11 mouse cellular contexts compared by ENCODE assay signal in the genomic region with DNA sequence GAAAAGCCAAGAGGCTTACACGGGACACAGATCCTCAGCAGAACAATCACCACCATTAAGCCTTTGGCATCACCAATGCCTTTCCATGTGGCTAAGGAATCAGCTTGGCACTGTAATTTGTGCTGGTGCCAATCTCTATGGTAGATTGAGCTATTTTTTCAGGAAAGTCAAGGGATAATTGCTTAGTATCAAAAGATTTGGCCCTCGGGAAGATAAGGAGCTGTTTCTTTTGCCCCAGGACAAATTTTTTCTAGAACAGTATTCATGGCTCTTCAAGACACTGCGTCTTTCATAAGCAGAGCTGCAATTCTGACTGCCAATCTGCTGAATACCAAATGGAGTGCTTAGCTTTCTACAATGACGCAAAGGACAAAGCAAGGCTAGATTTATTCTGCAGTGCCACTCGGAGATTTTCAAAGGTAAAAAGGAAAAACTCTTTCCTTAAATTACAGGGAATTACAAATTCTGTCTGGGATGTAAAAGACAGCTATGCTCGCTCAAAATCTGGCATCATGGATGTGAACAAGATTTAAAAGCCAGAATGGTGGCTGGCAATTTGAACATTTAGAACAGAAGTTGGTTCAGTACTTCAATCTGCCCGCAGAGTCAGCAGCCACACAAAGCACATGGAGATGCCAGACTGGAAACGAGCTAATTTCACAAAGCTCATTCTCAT. TPM values are rescaled to one million over a fixed set of nuclear protein-coding genes. Genes with fewer than 3 reads are reported as not detected.
DNase-seq lines count a peak whose midpoint lies in the region; ATAC-seq and TF ChIP-seq lines count a peak whose summit lies in the region.
"Had no signal": no experiment of that assay in that cellular context is flagged by ENCODE, and none has a peak within 500 bp of the region (broad histone marks: within the 10 kb centered on the region; RNA-seq: fewer than 3 reads in every experiment).

No protein-coding gene starts in this region.

- peak overlapping the region; percentile 33 for H3K4me2 ChIP-seq in forebrain, embryonic 12.5 days
- H3K4me2 ChIP-seq in neural tube, embryonic 14.5 days (ENCODE audit: low read depth, low read length) = peak overlapping the region; percentile 7; the same call in 1 of the 2 replicates
- H3K4me2 ChIP-seq: embryonic facial prominence, embryonic 15.5 days; liver, embryonic 13.5 days had no signal

- TF ChIP-seq POLR2A in cerebellum, adult 2 months (IDR thresholded peaks at IDR 0.05; ENCODE audit: borderline replicate concordance, insufficient read depth, low read length) = no peak
- no peak for TF ChIP-seq POLR2A in lung, adult 2 months (IDR thresholded peaks at IDR 0.05; ENCODE audit: borderline replicate concordance, extremely low read depth, low read depth, low read length)

- peak overlapping the region; percentile 70; the same call in 1 of the 2 replicates for H3K27ac ChIP-seq in cerebellum, adult 2 months (ENCODE audit: insufficient read depth, low read length)
- H3K27ac ChIP-seq in forebrain, embryonic 12.5 days = peak overlapping the region; percentile 81
- peak overlapping the region; percentile 58 for H3K27ac ChIP-seq in neural tube, embryonic 14.5 days (ENCODE audit: low read depth, low read length)
- H3K27ac ChIP-seq: embryonic facial prominence, embryonic 15.5 days; liver, embryonic 13.5 days had no signal

- peak; percentile 58; the same call in 1 of the 2 replicates for ATAC-seq in forebrain, embryonic 12.5 days (ENCODE audit: low FRiP score)
- ATAC-seq in neural tube, embryonic 14.5 days (ENCODE audit: low read depth) = peak; percentile 49; the same call in 1 of the 2 replicates

- H3K9me3 ChIP-seq in forebrain, embryonic 12.5 days = no peaks in the 10 kb centered on the region
- no peaks in the 10 kb centered on the region for H3K9me3 ChIP-seq in neural tube, embryonic 14.5 days (ENCODE audit: control insufficient read depth, low read length)
- H3K9me3 ChIP-seq: embryonic facial prominence, embryonic 15.5 days; liver, embryonic 13.5 days had no signal

- DNase-seq in cerebellum, adult 2 months = peak; percentile 54 to 76
- peak; percentile 23 to 40 for DNase-seq in layer of hippocampus, postnatal 25 days (ENCODE audit: extremely low spot score in 1 of 2, low spot score in 1 of 2)
- no peak for DNase-seq in lung, adult 2 months
- no peak for DNase-seq in spleen, adult 12 weeks (ENCODE audit: low spot score)
- DNase-seq in c-Kit-positive CD71-positive TER-119-positive erythroid progenitor cells, embryonic 14.5 days (ENCODE audit: low spot score) = no peak
- DNase-seq: liver, embryonic 13.5 days had no signal

- no peaks in the 10 kb centered on the region for H3K27me3 ChIP-seq in cerebellum, adult 2 months (ENCODE audit: control insufficient read depth, insufficient read depth, low read length)
- H3K27me3 ChIP-seq in forebrain, embryonic 12.5 days = no peaks in the 10 kb centered on the region
- no peaks in the 10 kb centered on the region for H3K27me3 ChIP-seq in neural tube, embryonic 14.5 days (ENCODE audit: control insufficient read depth, insufficient read depth, low read length)
- H3K27me3 ChIP-seq: embryonic facial prominence, embryonic 15.5 days; liver, embryonic 13.5 days had no signal

- no peaks in the 10 kb centered on the region for H3K36me3 ChIP-seq in forebrain, embryonic 12.5 days (replicated peaks)
- H3K36me3 ChIP-seq in neural tube, embryonic 14.5 days (ENCODE audit: control insufficient read depth, insufficient read depth, low read length) = no peaks in the 10 kb centered on the region
- H3K36me3 ChIP-seq: embryonic facial prominence, embryonic 15.5 days; liver, embryonic 13.5 days had no signal

- H3K9ac ChIP-seq in forebrain, embryonic 12.5 days = peak overlapping the region; percentile 21; the same call in 1 of the 2 replicates
- H3K9ac ChIP-seq in neural tube, embryonic 14.5 days (replicated peaks; ENCODE audit: low read depth, low read length) = no peak overlapping the region
- H3K9ac ChIP-seq: embryonic facial prominence, embryonic 15.5 days; liver, embryonic 13.5 days had no signal

- TF ChIP-seq CTCF in cerebellum, adult 2 months (IDR thresholded peaks at IDR 0.05; ENCODE audit: borderline replicate concordance, insufficient read depth, low read depth, low read length) = no peak
- TF ChIP-seq CTCF in lung, adult 2 months (IDR thresholded peaks at IDR 0.05; ENCODE audit: insufficient read depth, low read length) = no peak

- peaks cover 5% of the 10 kb centered on the region; the same call in 1 of the 2 replicates for H3K4me1 ChIP-seq in cerebellum, adult 2 months (ENCODE audit: control insufficient read depth, insufficient read depth, low read length)
- peaks cover 21% of the 10 kb centered on the region for H3K4me1 ChIP-seq in forebrain, embryonic 12.5 days
- H3K4me1 ChIP-seq in neural tube, embryonic 14.5 days (ENCODE audit: control insufficient read depth, insufficient read depth, low read length) = peaks cover 15% of the 10 kb centered on the region
- H3K4me1 ChIP-seq in lung, adult 2 months (ENCODE audit: control insufficient read depth, insufficient read depth, low read length) = no peaks in the 10 kb centered on the region; the same call in 1 of the 2 replicates
- H3K4me1 ChIP-seq: liver, embryonic 13.5 days had no signal

- no peak overlapping the region for H3K4me3 ChIP-seq in cerebellum, adult 2 months (replicated peaks; ENCODE audit: insufficient read depth, low read depth, low read length)
- H3K4me3 ChIP-seq in forebrain, embryonic 12.5 days (replicated peaks) = no peak overlapping the region
- no peak overlapping the region for H3K4me3 ChIP-seq in neural tube, embryonic 14.5 days (ENCODE audit: low read depth, low read length)
- H3K4me3 ChIP-seq in lung, adult 2 months (replicated peaks; ENCODE audit: extremely low read depth, low read depth, low read length) = no peak overlapping the region
- H3K4me3 ChIP-seq: embryonic facial prominence, embryonic 15.5 days; liver, embryonic 13.5 days had no signal

- 10% methylated on average over 8 of the region's 8 CpGs for WGBS in cerebellum, adult 2 months
- WGBS in forebrain, embryonic 12.5 days = 16% methylated on average over 8 of the region's 8 CpGs
- whole genome bisulfite sequencing in neural tube, embryonic 14.5 days = 20% methylated on average over 8 of the region's 8 CpGs
- WGBS in lung, adult 2 months = 72% methylated on average over 8 of the region's 8 CpGs

RNA-seq across cellular contexts. Expression of a gene that starts 41.0 kb away (rescaled TPM):
- polyA plus RNA-seq in cerebellum, adult 2 months (2012; rRNA removed) = not detected in 2 replicates
- 0.40 TPM in 1 of 2 replicates, not detected in the other for polyA plus RNA-seq in forebrain, embryonic 12.5 days (2016; fragmentation: Nextera tagmentation; extraction: Ambion mirVana)
- 1 to 10 TPM; 1.5 to 3.6 TPM for total RNA-seq in layer of hippocampus, postnatal 25 days (2021)
- not detected in 2 replicates for polyA plus RNA-seq in neural tube, embryonic 14.5 days (2014; fragmentation: Nextera tagmentation; extraction: Ambion mirVana)
- 0.11 and 0.22 TPM in 2 replicates for polyA plus RNA-seq in lung, adult 2 months (2012; rRNA removed)
- total RNA-seq: heart, postnatal 25 days had no signal
- polyA plus RNA-seq: embryonic facial prominence, embryonic 15.5 days; liver, embryonic 13.5 days; spleen, adult 2 months had no signal

RNA-seq across cellular contexts. Expression of a gene that starts 41.4 kb away (rescaled TPM):
- polyA plus RNA-seq in cerebellum, adult 2 months (2012; rRNA removed) = 66.6 and 74.6 TPM in 2 replicates
- polyA plus RNA-seq in forebrain, embryonic 12.5 days (2016; fragmentation: Nextera tagmentation; extraction: Ambion mirVana) = 21.6 and 22.7 TPM in 2 replicates
- 10 to 100 TPM; 34.2 to 50.8 TPM for total RNA-seq in layer of hippocampus, postnatal 25 days (2021)
- 13.3 and 16.2 TPM in 2 replicates for polyA plus RNA-seq in neural tube, embryonic 14.5 days (2014; fragmentation: Nextera tagmentation; extraction: Ambion mirVana)
- polyA plus RNA-seq in lung, adult 2 months (2012; rRNA removed) = 90.4 and 119 TPM in 2 replicates

RNA-seq across cellular contexts. Expression of a gene that starts 59.1 kb away (rescaled TPM):
- polyA plus RNA-seq in cerebellum, adult 2 months (2012; rRNA removed) = 8.5 and 10.4 TPM in 2 replicates
- 2.7 and 2.9 TPM in 2 replicates for polyA plus RNA-seq in forebrain, embryonic 12.5 days (2016; fragmentation: Nextera tagmentation; extraction: Ambion mirVana)
- 1 to 10 TPM; 2.1 to 3.0 TPM for total RNA-seq in layer of hippocampus, postnatal 25 days (2021)
- 16.0 and 23.9 TPM in 2 replicates for polyA plus RNA-seq in neural tube, embryonic 14.5 days (2014; fragmentation: Nextera tagmentation; extraction: Ambion mirVana)
- polyA plus RNA-seq in lung, adult 2 months (2012; rRNA removed) = 8.8 and 11.0 TPM in 2 replicates

Comparison
In these comparisons a context has a peak if more than half of its experiments do, and no peak if none do; other contexts are left out.
1. DNase-seq: peak in cerebellum, adult 2 months (2 of 2) and layer of hippocampus, postnatal 25 days (2 of 2); none in lung, adult 2 months (single experiment), spleen, adult 12 weeks (single experiment) and c-Kit-positive CD71-positive TER-119-positive erythroid progenitor cells, embryonic 14.5 days (single experiment).
2. Peak in every context shown above with its lines, with median percentiles within 50 percentile points of each other: H3K27ac ChIP-seq.